Mouse (Mus musculus) monocyte, adult 2 months (primary cell): ENCODE measurements around the gene Spaca5.
A peak's percentile ranks its signal among the peaks of the same experiment; 100 is the strongest.

Experiments
- DNase-seq, 2 experiments: peaks; one replicate each; pipeline ENCODE4 v3.0.0; 2022; ENCODE audit warnings: low spot score in 2 of 2, low read depth in 1 of 2

Spaca5 gene

DNA sequence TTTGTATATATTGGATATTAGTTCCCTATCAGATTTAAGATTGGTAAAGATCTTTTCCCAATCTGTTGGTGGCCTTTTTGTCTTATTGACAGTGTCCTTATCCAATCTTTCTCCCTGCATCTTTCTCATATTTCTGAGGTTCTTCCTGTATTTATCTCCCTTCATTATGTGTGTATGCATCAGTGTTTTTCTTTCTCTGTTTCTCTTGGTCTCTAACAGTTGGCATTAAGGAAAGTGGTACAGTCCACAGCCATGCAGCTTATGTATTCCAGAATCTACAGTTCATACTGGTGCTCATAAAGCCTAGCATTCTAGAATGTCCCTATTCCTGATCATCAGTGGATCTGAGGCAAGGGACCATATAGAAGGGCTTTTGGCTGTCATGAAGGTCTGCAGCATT lies at the start of gene Spaca5:
TSS of gene Spaca5 (plus strand) at position 301 of the 400 bp plus-strand sequence.
- no peak for DNase-seq

DNA sequence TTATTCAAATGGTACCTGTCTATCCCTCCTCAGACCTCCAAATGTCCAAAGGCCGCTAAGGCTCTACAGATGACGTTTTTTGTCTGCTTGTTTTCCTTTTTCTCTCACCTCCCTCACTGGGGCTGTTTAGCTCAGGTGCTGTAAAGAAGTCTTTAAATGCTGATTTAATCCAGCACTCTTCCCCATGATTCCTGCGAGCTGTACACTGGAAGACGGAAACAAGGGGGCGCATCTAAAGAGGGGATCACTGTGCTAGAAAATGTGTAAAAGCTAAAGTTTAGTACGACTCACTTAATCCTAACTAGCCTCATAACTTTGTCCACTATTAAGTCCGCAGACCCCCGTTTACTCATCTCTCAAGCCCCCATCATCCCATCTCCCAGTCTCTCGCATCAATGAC lies 6.7 kb upstream of the Spaca5 start:
- DNase-seq, result no peak

DNA sequence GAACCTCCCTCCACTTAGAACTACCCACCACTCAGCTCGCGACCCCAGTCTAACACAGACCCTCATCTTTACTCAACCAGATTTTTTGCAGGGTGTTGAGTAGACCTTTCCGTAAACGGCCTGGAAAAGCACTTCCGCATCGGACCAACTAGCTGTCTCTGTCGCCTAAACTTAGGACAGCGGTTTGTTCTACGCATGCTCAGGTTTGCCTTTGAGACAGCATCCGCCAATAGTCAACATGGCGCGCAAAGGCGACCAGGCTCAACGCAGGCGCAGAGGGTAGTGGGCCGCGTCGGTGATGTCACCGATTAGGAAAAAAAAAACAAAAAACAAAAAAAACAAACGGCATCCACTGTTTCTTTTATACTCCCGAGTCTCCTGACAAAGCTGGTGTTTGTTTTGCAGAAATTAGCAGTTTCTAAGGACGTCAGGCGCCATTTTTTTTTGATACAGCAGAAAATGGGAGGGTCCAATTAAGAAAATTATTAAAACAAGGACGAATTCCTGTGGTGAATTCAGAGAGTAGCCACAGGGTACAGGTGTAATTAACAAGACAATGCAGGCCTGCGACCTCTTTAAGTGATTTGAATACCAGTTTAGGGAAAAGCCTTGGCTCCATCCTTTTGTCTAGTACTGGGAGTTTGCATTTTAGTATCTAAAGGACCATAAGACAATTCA lies 6.2 kb upstream of the Spaca5 start, which contains the start of gene Zfp182:
TSS of gene Zfp182 (minus strand) at position 451 of the 678 bp plus-strand sequence.
- peak; percentile 30 to 68 for DNase-seq

DNA sequence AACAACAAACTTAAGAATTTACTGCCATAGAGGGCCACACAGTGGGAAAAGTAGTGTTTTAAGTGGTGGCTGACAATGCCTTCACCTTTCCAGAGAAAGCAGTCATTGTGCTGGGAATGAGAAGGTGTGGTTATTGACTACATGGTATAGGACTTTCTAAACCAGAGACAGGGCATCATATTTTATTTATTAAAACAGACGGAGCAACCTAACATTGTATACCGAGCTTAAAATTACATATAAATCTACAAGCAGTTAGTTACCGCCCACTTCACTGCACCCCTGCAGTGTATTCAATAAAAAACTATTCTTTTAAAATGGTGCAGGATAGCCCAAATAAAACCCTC lies 5.7 kb upstream of the Spaca5 start:
- no peak for DNase-seq

DNA sequence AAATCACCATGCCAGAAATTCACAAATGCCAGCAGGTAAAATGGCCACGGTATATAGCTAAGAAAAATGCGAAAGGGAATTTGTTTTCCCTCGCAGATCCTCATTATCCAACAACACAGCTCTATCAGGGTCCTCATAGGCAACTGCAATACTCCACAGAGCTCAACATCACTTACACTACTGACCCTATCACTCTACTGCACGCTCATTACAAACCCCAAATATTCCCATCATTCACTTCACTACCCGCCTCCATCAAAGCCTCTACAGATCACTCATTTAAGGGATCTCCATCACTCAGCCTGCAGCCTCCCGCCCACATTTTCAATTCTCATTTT lies 20.4 kb downstream of the Spaca5 start:
- no peak for DNase-seq

DNA sequence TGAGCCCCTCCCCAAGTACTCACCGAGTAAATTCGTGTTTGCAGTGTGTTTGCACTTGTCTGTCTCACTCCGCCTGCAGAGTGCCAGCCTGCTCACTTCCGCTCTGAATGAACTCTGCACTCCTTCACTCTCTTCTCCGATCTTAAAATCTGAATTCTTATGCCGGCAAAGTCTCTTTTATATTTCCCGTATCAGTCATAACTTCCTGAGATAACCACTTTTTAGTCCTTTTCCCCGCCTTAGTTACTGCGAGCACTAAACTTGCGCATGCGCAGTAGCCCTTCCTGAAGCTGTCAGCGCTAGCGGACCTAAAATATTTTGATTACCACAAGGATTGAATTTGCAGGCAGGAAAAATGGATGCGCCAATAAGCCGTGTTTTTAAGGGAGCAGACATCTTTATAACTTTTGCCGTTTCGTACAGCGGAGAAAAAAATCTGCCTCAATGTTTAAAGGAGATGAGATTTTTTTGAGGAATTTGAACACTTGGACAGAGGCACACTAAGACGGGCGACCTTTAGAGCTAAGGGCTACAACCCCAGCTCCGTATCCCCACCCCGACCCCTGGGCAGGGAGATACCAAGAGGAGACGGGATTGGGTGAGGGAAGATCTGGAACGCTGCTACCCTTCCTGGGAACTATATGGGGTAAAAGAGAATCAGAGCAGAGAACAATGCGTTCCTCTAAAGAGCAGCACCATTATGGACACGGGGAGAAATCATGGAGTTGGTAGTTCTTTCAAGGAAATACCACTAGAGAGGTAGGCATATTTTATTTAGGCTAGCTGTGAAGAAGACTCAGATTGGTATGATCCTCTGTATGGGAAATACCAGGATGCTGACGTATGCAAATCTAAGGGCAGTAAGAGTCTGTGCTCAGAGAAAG lies 21.0 kb downstream of the Spaca5 start, which contains the start of gene Zfp300:
TSS of gene Zfp300 (minus strand) at position 545 of the 884 bp plus-strand sequence.
- DNase-seq, result peak in 1 of 2 experiments; percentile 9

DNA sequence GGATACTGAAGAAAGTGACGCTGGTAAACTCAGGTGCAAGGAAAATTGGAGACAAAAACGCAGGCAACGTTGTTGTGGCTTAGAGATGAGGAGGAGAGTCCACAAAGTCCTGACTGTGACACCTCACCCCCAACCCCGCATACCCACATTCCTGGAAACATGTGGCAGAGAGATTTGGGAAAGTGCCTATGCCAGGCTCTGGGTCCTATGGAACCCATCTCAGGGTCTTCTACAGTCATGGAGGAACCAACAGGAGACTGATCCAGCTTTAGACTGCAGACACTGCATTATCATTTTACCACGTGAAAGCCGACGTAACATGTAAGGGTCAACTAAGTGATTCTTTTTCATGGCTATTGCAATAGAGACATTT lies 21.6 kb downstream of the Spaca5 start:
- DNase-seq, result no peak

DNA sequence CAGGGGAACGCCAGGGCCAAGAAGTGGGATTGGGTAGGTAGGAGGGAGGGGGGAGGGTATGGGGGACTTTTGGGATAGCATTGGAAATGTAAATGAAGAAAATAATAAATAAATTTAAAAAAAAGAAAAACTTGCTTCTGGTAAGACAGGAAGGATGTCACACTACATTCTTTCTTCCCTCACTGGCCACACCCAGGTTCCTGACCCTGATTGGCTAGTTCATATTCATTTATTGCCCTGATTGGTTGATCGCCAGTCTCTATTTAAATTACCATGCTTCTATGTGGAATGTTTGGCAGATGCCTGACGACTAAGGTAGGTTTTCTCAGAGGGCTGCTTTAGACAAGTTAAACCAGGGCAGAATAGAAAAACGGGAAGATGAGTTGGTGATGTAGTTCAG lies 47.3 kb downstream of the Spaca5 start, which contains the start of gene Ssxa1:
TSS of gene Ssxa1 (plus strand) at position 301 of the 400 bp plus-strand sequence.
- no peak for DNase-seq
